Mouse (Mus musculus): ENCODE measurements at regions not wholly inside any gene's neighbourhood (a gene's known extent, or its start where the extent isn't known, plus 50 kb on each side); places are given as distances from the start of the nearest gene placed in this dataset.

DNA sequence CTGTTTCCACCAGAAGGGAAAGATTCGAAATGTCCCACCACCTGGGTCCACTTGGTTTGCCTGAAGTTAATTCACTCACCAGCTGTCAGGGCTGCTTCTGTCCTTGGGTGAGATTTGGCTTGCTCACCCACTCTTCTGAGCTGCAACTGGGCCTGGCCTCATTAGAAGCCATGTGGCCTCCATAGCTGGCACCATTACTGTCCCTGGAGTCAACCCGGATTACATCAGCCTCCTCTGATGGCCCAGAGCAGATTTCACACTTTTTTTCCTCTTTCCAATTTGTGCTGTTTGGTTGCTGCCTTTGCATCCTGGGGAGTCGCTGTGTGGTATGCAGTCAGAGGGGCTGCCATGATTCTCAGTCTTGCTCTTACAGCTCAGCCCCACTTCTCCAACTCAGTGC, 550.0 kb downstream of the Rnf144a start:
- no peak for TF ChIP-seq CTCF (IDR thresholded peaks at IDR 0.05; ENCODE audit: low read depth)
- no peak for TF ChIP-seq EP300 (optimal IDR thresholded peaks at IDR 0.05)

All from stomach, postnatal 0 days (tissue).